Mouse (Mus musculus): ENCODE measurements around the gene Ccser1. TPM values are rescaled to one million over a fixed set of nuclear protein-coding genes. Genes with fewer than 3 reads are reported as not detected.

Ccser1 gene
- total RNA-seq, 2 experiments from 2014 or later: 0.47 to 1.9 TPM

DNA sequence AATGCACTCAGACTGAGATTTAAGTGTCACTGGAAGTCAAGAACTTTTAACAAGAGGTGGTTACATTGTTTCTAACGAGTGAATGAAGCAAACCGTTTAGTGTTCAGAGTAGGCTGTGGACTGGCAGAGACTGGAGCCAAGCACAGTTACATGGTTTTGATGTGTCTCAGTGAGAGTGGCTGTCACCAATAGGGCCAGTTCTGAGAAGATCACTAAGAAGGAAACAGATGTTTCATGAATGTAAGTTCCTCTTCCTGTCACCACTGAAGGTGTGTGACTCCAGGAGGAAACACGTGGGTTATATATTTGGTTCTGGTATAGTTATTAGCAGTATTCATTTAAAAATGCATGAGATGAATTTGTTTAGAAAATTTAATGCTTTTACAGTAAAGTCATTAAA is 112.8 kb downstream of the Ccser1 start:
- peak; percentile 87 for ATAC-seq (replicated peaks; ENCODE audit: poor library complexity)

DNA sequence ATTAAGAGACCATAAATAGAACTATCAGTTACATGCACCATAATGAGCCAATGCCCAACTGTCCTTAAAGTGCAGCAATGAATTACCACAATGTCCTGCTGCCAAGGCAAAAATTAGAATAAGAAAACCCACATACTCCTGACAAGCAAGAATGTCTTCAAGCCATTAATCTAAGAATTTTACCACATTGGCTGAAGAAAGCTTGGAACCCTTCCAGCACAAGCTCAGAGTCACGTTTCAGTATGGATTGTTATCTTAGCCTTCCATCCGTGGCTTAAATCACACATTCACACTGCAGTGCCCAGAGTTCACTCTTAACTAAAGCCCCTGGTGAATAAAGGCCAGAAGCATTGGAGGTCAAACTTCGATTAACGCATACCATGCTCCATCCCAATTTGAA is 115.4 kb downstream of the Ccser1 start:
- peak; percentile 36; the same call in 1 of the 2 replicates for ATAC-seq (replicated peaks; ENCODE audit: poor library complexity)

- no peak for ATAC-seq (replicated peaks; ENCODE audit: poor library complexity)
Measured at GRCm38 (mm10) chr6:61296188-61297037, 116.3 kb downstream of the Ccser1 start.

DNA sequence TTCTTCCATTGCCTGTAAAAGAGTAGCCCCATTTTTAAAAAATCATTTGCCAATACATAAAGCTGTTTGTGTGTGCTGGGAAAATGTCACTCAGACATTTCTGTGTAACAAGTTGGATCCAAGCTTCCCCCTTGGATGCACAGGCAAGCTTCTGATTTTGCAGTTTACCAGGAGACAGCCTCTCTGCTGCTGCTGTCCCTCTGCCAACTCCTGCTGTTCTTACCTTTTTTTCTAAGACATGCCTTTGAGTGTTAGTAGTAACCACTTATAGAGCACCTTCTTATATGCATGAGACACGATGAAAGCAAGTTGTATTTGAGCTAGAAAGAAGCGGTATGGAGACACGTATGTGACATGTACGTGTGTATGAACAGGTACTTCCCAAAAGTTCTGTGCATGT is 120.3 kb downstream of the Ccser1 start:
- no peak for ATAC-seq (replicated peaks; ENCODE audit: poor library complexity)

DNA sequence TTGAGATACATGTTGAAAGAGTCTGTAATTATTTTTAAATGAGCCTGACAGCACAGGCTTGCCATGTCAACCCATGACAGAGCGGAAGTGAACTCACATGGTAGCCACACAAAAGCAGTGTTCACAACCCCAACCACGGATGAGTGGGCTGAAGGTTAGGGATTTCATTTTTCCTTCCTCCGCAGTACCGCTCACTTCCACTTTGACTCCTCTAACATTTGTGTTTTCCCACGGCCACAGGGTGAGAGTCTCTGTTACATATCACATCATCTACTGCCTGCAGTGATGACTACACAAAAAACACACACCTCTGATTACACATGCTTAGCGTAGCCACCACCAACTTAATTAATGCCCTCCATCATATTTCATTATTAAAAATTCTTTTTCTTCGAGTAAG is 120.9 kb downstream of the Ccser1 start:
- ATAC-seq (replicated peaks; ENCODE audit: poor library complexity): peak; percentile 26; the same call in 1 of the 2 replicates

- ATAC-seq (replicated peaks; ENCODE audit: poor library complexity): peak; percentile 64
Measured at GRCm38 (mm10) chr6:61301631-61302030, 121.5 kb downstream of the Ccser1 start.

DNA sequence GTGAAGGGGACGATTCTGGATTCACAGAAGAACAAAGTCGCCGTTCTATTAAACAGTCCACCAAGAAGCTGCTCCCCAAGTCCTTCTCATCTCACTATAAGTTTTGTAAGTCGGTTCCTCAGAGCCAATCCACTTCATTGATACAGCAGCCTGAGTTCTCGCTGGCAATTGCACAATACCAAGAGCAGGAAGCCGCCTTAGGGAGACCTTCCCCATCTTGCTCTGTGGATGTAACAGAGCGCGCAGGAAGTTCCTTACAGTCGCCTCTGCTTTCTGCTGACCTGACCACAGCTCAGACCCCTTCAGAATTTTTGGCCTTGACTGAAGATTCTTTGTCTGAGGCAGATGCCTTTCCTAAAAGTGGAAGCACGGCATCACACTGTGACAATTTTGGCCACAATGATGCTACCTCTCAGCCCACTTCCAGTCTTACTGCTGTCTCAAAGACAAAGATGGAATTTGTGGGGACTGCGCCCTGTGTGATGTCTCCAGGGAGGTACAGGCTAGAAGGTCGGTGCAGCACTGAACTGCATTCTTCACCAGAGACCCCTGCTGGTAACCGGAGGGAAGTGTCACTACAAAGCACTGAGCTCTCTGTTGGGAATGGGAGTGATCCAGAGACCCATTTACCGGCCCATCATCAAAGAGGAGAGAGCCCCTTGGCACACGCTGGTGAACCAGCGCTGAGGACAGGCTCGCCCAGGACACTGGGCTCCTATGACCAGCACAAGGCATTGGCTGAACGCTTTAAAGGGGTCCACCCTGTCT is 131.4 kb downstream of the Ccser1 start:
- ATAC-seq (replicated peaks; ENCODE audit: poor library complexity): peak; percentile 79

GRCm38 (mm10) chr6:61315884-61316601 is 135.9 kb downstream of the Ccser1 start:
- peak; percentile 88 for ATAC-seq (replicated peaks; ENCODE audit: poor library complexity)

GRCm38 (mm10) chr6:61320842-61321241 is 140.7 kb downstream of the Ccser1 start:
- no peak for ATAC-seq (replicated peaks; ENCODE audit: poor library complexity)

DNA sequence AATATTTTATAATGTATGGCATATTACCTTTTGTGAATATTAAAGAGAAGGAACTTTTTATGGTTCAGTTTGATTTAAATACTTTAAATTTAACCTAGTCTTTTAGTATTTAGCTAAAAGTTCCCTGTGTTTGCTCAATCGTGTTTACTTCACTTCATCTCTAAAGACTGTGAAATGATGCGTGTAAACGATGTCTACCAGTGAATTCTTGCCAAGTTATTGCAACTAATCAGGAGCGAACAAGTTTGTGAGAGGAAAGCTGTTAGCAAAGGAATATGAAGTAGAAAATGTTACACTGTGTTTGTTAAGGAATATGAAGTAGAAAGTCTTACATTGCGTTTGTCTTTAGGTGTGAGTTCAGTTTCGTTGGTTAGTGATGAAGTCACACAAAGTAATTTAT is 142.2 kb downstream of the Ccser1 start:
- ATAC-seq (replicated peaks; ENCODE audit: poor library complexity): no peak

DNA sequence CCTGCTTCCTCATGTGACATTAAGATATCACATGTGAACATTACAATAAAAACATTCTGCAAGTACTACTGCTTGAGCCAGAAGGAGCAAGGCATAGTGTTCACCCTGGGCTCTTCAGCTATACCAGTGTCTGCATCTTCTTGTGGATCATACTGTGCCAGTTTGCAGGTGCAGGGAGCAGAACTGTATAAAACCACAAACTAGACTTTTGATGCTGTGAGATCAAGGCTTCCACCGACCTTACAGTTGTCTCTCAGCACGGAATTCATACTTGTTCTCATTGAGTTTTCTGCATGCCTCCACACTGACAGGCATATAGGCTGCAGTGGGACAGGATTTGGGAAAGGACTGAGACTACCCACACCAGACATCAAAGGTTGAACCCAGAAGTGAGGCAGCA is 146.0 kb downstream of the Ccser1 start:
- ATAC-seq (replicated peaks; ENCODE audit: poor library complexity): no peak

GRCm38 (mm10) chr6:61328981-61329380 is 148.9 kb downstream of the Ccser1 start:
- ATAC-seq (replicated peaks; ENCODE audit: poor library complexity): no peak

DNA sequence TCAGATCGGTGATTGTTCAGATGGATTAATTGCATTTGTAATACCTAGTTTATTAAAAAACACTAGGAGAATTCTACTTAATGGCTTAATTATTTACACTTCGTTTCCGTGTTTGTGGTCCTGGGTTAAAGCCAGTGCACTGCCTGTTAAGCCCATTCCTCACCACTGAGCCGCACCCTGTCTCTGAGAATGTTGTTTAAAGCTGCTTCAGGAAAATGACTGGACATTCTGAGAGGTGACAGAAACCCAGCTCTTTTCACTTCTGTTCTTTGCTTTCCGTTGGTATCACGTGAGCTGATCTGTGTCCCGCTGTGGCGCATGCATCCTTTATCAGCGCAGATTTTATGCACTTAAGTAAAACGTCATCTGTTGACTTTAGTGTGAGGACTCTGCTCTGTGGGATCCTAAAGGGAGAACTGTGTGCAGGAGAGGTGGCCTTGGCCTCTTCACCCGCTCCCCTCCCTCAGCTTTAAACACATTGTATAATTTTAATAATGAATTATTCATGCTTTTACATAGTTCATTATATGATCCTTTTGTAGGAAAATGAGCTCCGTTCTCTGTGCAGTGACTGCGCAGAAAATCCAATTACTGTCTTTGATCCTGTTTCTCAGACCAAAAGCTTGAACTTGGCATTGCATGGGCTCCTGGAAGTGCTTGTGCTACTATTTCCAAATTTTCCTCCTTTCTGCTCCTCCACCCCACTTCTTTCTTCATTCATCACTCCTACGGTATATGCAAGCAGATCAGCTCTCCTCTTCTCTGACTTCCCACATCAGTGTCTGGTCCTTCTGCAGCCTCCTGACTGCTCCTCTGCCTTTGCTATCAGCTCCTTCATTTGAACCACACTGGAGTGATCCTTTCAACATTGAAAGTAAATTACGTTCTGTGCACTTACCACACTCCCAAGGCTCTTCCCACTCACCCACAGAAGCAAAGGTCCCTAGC is 149.7 kb downstream of the Ccser1 start:
- ATAC-seq (replicated peaks; ENCODE audit: poor library complexity): no peak

DNA sequence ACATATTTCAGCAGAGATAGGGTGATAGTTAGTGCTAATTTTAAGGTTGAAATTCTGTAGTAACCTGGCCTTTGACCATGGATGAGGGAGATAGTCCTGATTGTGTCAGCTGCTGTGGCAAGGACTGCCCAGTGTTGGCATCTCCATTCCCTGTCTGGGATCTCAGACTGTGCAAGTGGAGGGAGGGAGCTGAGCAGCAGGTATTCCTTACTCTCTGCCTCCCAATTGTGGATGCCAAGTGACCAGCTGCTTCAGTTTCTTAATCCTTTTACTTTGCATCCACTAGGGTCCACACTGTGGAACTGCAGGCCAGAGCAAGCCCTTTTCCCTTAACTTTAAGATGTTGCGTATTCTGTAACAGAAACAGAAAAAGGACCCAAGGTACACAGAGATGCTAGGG is 154.3 kb downstream of the Ccser1 start:
- no peak for ATAC-seq (replicated peaks; ENCODE audit: poor library complexity)

GRCm38 (mm10) chr6:61347045-61347838 is 167.1 kb downstream of the Ccser1 start:
- ATAC-seq (replicated peaks; ENCODE audit: poor library complexity): 0 out of 2 replicates have a peak, but pooled peaks have one; percentile 50

GRCm38 (mm10) chr6:61363722-61364121 is 183.6 kb downstream of the Ccser1 start:
- ATAC-seq (replicated peaks; ENCODE audit: poor library complexity): no peak

DNA sequence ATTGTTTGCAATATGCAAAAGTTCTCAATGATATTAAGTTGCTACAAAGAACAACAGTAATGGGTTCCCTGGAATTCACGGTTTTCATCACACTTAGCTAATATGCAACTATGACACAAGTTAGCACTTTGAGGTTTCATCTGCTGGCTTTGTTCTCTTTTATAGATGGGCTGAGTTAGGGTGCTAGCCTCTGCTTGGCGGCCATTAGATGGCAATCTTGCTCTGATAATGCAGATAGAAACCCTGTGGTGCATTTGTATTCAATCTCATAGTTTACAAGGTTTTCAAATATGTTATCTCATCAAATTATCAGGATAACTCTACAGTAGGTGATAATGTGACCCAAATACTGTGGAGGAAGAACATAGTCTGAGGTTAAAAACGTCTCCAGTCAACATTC is 202.4 kb downstream of the Ccser1 start:
- ATAC-seq (replicated peaks; ENCODE audit: poor library complexity): peak; percentile 57

DNA sequence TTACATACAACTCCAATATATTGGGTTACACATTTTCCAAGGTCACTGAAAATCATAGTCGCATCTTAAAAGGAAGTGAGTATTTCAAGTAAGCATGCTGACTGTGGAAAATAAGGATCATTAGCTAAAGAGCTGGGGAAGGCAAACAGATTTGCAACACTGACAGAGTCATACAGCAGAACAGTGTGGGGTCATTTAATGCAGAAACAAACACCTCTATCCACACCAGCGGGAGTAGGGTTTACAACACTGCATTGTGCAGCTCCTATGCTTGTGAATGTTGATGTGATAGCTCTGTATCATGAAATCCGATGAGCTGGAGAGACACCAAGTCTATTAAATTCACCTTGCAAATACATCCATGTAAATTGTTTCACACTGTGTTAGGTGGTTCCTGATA is 202.9 kb downstream of the Ccser1 start:
- no peak for ATAC-seq (replicated peaks; ENCODE audit: poor library complexity)

- ATAC-seq (replicated peaks; ENCODE audit: poor library complexity): no peak
Measured at GRCm38 (mm10) chr6:61387046-61387445, 206.9 kb downstream of the Ccser1 start.
